Mouse (Mus musculus): ENCODE data around the gene Esyt1. TPM values are rescaled to one million over a fixed set of nuclear protein-coding genes. Genes with fewer than 3 reads are reported as not detected.

The Esyt1 gene
- polyA plus RNA-seq, 1 experiment, result 77.9 TPM

DNA sequence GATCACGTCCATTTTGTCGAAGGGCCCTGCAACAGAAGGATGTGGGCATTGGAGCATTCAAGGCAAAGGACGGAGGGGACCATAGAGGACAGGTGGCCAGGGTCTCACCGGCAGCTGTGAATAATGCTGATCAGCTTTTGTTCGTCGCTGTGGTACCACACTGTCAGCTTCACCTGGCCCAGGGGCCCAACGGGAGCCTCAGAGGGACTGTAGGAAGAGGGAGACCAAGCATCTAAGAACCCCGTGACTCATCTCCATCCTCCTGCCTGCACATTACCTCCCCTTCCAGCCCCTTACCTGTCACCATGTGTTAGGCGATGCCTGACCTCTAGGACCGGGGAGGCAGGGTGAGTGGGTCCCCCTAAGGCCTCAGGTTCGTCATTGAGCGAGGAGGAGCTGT lies 13.9 kb downstream of the Esyt1 start:
- no peak for TF ChIP-seq GATA1 (IDR thresholded peaks at IDR 0.05; ENCODE audit: low read length)

DNA sequence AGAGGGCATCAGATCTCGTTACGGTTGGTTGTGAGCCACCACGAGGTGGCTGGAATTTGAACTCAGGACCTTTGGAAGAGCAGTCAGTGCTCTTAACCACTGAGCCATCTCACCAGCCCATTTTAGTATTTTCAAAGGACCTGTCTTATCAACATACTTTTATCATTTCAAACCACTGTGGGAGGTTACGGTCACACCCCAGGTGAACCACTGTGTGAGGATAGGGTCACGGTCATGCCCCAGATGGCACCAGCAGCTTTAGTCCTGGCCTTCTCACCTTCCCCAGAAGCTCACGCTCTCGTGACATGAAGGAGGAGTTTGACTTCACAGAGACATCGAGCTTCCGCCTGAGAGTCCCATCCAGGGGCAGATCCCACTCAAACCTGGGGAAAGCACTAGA lies 14.5 kb downstream of the Esyt1 start:
- TF ChIP-seq GATA1 (IDR thresholded peaks at IDR 0.05; ENCODE audit: low read length), result no peak

DNA sequence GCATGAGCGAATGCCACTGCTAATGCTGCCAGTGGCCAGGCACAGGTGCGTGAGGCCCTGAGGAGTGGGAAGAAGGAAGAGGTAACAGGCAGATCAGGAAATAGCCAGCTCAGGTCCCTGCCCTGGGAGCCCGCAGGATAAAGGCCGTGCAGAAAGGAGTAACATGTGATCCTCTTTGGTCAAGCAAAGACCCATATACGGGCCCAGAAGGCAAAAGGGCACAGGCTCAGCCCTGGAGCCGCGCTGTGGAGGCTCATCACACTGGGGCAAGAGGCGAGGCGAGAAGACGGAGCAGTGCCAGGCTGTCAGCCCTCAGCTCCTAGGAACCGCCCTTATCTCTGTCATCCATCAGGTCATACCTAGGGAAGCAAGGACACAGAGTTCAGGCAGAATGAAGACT lies 15.4 kb downstream of the Esyt1 start:
- TF ChIP-seq GATA1 (IDR thresholded peaks at IDR 0.05; ENCODE audit: low read length), result no peak

DNA sequence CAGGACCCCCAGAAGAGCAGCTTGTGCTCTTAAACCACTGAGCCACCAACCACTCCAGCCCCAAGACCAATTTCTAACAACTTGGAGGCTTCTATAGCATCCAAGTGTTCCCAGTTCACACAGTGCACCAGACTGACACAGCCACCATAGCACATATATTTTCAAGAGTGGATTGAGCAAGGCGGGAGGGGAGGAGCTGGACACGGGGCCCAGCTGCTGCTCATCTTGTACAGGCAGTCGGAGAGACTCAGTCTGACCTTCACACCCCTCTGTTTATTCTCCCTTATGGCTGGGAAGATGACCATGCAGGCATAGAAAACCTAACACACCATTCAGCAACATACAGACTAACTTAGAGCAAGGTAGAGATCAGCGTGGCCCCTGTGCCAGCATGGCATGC lies 15.8 kb downstream of the Esyt1 start:
- TF ChIP-seq GATA1 (IDR thresholded peaks at IDR 0.05; ENCODE audit: low read length), result no peak

DNA sequence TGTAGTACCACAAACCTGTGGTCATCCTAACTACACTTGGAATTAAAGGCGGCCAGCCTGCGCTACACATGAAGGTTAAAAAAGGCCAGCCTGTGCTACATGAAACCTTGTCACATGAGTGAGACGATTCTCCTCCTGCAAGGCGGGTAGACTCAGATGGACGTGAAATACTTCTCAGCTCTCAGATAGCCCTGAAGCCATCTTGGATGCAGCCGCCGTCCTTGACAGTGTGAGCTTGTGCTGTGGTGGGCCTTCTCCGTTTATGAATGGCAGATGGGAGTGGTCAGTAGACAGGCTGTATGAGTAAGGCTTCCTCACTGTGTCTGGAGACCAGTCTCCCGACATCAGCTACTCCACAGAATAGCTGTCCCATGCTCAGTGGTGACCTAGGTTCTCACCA lies 16.5 kb downstream of the Esyt1 start:
- TF ChIP-seq GATA1 (IDR thresholded peaks at IDR 0.05; ENCODE audit: low read length), result no peak

DNA sequence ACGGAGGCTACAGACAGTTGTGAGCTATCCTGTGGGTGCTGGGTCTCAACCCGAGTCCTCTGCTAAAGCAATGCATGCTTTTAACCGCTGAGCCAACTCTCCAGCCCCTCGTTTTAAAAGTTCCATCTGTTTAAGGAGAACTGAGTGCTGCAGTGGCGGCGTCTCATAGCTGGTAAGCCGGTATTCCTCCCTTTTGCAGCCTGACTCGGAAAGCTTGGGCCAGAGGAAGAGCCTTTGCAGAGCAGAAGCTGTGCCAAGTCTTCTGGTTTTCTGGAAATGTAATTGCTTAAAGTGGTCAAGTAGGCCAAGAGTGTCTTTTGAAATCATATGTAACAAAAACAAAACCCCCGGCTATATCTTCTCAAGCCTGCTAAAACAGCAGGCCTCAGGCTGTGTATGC lies 17.4 kb downstream of the Esyt1 start:
- TF ChIP-seq GATA1 (IDR thresholded peaks at IDR 0.05; ENCODE audit: low read length), result no peak

DNA sequence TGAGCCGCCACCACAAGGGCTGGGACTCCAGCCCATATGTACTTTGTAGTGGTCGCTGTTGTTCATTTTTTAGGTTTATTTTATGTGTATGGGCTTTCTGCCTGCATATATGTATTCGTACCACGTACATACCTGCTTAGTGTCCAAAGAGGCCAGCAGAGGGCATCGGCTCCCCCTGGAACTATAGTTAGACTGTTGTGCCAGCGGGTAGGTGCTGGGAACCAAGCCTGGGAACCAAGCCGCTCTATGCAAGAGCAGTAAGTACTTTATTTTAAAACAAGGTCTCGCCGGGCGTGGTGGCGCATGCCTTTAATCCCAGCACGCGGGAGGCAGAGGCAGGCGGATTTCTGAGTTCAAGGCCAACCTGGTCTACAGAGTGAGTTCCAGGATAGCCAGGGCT lies 19.7 kb downstream of the Esyt1 start:
- TF ChIP-seq GATA1 (IDR thresholded peaks at IDR 0.05; ENCODE audit: low read length), result no peak

DNA sequence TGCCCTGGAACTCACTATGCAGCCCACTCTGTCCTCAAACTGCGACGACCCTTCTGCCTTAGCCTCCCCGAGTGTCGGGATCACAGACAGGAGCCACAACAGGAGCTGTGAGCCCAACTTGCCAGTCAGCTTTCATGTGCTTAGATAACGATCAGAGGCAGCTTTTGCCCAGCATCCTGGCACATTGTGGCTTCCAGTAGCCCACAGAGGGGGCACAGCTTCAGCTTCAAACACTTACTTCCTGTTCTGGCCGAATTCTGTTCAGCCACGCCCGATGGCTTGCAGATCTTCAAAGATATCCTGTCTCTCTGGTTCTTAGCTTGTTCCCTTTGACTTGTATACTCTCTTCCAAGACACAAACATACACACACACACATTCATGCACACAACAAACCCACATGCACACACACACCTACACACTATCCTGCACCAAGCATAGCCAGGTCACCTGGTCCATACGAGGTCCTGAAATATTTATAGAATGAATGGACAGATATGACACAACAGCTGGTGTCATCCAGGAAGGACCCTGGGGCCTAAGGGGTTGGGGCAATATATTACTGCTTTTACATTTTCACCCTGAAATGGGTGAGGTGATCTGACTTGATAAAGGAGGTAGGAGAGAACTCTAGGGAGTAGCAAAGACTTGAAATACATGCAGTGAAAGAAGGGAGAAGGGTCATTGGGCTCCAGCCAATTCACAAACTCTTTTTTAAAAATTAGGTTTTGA lies 20.9 kb downstream of the Esyt1 start:
- TF ChIP-seq GATA1 (IDR thresholded peaks at IDR 0.05; ENCODE audit: low read length), result no peak

DNA sequence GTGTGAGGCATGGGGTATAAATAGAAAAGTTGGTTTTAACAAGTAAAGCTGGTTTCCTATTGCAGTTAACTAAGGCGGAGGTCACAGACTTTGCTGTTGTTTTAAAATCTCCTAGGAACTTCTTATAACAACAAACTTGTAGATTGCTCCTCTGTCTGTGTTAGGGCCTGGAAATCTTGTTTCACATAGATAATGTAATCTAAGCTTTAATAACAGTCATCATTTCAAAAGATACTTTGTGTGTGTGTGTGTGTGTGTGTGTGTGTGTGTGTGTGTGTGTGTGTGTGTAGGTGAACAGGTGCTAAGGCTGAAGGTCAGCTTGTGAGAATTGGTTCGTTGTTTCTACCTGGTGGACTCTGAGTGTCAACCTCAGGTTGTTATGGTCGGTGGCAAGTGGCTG lies 21.7 kb downstream of the Esyt1 start:
- no peak for TF ChIP-seq GATA1 (IDR thresholded peaks at IDR 0.05; ENCODE audit: low read length)

DNA sequence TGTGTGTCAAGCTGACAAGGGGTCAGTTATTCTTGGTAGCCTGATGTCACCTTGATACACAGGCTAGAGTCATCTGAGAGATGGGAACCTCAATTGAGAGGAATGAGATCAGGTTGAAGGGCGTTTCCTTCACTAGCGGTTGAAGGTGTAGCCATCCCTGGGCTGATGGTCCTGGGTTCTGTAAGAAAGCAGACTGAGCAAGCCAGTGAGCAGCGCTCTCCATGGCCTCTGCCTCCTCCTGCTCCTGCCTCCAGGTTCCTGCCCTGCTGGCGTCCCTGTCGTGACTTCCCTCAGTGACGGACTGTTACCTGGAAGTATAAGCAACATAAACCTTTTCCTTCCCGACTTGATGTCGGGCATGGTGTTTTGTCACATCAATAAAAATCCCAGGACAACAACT lies 22.1 kb downstream of the Esyt1 start:
- TF ChIP-seq GATA1 (IDR thresholded peaks at IDR 0.05; ENCODE audit: low read length), result no peak

DNA sequence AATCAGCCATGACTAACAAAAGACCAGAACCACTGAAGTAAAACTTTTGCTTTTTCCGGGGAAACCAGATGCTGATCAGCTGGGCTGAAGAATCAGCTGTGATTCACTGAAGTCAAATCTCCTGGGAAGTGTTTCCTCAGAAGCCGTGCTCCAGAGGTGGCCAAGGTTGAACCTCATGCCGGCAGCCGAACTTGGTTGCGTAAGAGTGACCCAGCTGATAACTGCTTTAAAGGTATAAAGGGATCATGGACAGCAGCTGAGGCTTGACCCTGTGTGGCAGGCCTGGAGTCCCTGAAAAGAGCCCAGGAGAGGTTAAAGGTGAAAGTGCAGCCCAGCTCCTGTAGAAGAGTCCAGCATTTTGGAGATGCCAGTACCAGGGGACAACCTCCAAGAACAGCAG lies 23.3 kb downstream of the Esyt1 start:
- TF ChIP-seq GATA1 (IDR thresholded peaks at IDR 0.05; ENCODE audit: low read length), result no peak

DNA sequence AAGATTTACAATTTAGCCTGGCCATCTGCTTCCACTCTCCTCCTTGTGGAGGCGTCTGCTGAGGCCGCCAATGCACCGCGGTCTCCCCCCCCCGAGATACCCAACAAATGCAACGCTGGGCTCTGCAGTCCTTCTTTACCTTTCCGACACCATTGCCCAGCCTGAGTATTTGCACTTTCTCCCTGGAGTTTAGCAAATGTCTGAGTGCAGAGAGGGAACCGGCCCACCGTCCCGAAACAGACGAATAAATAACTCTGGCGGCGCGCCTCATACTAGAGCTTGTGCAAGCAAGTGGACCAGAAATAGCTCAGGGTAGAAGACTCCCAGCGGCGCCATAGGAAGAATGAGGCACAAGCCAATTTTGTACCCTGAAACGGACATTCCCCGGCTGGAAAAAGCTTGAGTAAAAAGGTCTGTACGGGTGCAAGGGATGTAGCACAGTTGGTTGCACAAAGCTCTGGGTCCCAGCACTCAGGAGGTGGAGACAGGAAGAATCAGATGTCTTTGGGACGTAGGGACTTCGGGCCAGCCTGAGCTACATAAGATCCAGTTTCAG lies 26.5 kb downstream of the Esyt1 start:
- no peak for TF ChIP-seq GATA1 (IDR thresholded peaks at IDR 0.05; ENCODE audit: low read length)

DNA sequence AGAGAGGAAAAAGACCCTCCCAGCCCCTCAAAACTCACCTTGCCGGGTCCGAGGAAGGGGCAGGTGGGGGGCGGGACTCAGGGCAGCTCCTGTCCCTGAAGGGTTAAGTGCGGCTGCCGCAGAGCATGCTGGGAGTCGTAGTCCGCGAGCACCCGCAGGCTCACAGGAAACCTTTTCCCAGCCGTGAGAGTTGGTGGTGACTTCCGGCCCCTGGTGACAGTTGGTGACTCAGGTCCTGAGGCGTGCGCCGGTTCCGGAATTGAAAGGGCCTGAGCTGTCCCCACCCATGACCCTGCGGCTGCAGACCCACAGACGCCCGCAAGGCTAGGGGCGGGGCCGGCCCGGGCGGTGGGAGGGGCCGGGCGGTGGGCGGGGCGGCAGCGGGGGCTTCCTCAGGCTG lies 27.1 kb downstream of the Esyt1 start, which contains the start of gene Myl6b:
Myl6b (minus strand) TSS at position 96 of the 400 bp plus-strand sequence.
- no peak for TF ChIP-seq GATA1 (IDR thresholded peaks at IDR 0.05; ENCODE audit: low read length)

DNA sequence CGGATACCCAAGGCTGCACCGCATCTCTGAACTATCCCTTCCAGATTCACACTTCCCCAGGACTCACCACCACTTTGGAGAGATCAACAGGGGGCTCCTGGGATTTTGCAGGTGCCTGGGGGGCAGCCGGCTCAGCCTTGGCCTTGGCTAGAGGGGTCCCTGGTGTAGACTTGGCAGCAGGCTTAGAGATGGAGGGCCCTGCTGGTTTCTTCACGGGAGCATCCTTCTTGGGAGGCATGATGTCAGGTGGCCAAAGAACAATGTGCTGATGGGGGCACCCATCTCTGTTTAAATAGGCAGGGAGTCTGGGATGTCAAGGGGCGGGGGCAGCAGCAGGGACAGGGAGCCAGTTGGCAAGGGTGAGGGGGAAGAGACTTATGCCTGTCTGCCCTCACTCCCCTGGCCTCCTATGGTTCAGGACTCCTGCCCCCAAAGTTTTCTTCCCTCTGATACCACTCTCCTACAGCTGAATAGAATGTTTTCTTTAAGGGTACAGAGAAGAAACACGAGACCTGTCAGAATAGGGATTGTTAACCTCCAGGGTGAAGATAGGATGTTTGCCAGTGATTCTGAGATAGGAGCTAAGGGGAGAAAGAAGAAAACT lies 28.4 kb downstream of the Esyt1 start:
- no peak for TF ChIP-seq GATA1 (IDR thresholded peaks at IDR 0.05; ENCODE audit: low read length)

DNA sequence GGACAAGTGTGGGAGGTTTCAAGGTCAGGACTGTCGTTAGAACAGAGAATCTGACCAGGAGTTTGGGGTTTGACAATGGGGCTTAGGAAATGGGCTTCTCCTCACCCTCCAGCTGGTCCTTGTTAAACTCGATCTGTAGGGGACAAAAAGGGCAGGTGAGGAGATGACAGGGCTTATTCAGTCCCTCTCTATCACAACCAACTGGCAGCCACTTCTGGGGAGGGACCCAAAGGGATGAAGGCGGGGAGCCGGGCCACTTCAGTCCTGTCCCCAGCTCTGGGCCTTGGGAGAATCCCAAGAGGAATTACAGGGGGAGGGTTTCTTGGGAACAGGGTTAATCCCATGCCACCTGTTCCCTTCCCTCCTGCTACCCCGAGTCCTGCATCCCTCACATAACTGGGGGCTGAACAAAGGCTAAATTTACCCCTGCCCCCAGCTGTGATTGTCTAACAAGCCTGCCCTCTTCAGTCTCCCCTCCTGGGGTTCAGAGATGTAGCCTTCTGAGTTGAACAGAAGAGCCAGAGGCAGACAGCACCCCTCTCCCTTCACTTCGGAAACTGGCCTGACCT lies 29.1 kb downstream of the Esyt1 start:
- TF ChIP-seq GATA1 (IDR thresholded peaks at IDR 0.05; ENCODE audit: low read length), result no peak

DNA sequence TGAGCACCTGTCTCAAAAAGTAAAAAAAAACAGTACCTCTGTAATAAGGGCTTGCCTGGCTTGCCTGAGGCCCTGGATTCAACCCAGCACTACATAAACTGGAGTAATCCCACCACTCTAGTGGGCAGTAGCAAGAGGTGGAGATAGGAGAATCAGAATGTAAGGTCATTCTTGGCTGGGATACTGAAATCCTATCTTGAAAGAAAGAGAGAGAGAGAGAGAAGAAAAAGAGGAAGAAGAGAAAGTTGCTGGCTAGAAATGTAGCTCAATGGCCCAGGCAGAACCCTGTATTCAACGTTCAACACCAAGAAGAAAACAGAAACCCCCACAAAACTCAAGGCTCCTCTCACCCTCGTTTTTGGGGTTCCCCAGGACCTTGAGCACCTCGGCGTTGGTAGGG lies 29.8 kb downstream of the Esyt1 start:
- no peak for TF ChIP-seq GATA1 (IDR thresholded peaks at IDR 0.05; ENCODE audit: low read length)

DNA sequence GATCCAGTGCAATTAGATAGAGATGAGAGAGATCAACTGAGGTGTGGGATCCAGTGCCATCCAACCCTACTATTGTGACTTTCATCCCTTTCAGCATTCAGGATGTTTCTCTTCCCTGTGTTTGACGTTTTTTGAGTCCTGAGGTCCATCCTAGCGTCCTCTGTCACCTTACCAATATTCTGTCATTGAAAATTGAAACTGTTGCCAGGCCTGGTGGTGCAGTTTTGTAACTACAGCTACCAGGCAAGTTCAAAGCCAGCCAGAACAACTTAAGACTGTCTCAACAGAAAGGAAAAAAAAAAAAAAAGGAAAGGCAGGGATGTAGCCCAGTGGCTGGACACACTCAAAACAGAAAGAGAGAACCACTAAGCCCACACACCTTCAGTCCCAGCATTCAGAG lies 30.4 kb downstream of the Esyt1 start:
- TF ChIP-seq GATA1 (IDR thresholded peaks at IDR 0.05; ENCODE audit: low read length), result no peak

Data from G1E-ER4 (cell line).